ENCODE assay signal across 21 mouse cellular contexts in the genomic region with DNA sequence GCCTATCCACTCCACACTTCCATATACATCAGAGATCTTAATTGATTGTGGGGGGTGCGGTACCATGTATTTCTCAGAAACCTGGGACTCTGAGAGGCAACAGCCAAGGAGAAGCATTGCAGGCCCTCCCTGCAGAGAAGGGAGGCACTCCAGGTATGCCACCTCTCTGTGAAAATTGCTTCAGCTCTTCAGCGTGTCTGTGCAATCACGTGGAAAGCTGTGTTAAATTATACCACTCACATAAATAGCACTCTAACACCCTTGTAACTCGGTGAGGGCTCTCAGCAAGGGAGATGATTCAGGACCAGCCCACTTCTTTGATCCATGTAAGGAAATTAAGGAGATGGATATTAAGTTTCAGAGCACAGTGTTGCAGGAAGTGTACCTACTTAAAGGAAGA.
DNase-seq lines count a peak whose midpoint lies in the region; ATAC-seq and TF ChIP-seq lines count a peak whose summit lies in the region.
"Had no signal": no experiment of that assay in that cellular context is flagged by ENCODE, and none has a peak within 500 bp of the region (broad histone marks: within the 10 kb centered on the region; RNA-seq: fewer than 3 reads in every experiment).

No protein-coding gene starts in this region.

- no peak for DNase-seq in forebrain, postnatal 0 days
- peak; percentile 2 for DNase-seq in left cerebral cortex, adult 11 months (ENCODE audit: low spot score)
- DNase-seq in left cerebral cortex, adult 8-10 months (ENCODE audit: low spot score in 2 of 2), result no peak
- DNase-seq in embryonic facial prominence, embryonic 14.5 days (ENCODE audit: low spot score), result peak; percentile 14
- DNase-seq: cerebellum, adult 9-10 months; gastrocnemius, adult 2 months; heart, postnatal 14 days; kidney, adult 9 months; kidney, postnatal 36 days; liver, embryonic 13.5 days; lung, embryonic 14.5 days; right cerebral cortex, postnatal 4 days had no signal

- ATAC-seq in forebrain, embryonic 16.5 days, result peak; percentile 40; the same call in 1 of the 2 replicates
- no peak for ATAC-seq in forebrain, postnatal 0 days
- 0 out of 2 replicates have a peak, but pooled peaks have one; percentile 51 for ATAC-seq in midbrain, embryonic 16.5 days
- ATAC-seq in midbrain, embryonic 13.5 days, result no peak
- peak; percentile 33; the same call in 1 of the 2 replicates for ATAC-seq in embryonic facial prominence, embryonic 14.5 days (ENCODE audit: low read depth)

- no peak overlapping the region for H3K4me2 ChIP-seq in forebrain, embryonic 16.5 days (ENCODE audit: low read length)
- no peak overlapping the region for H3K4me2 ChIP-seq in forebrain, postnatal 0 days (ENCODE audit: low read depth)
- no peak overlapping the region for H3K4me2 ChIP-seq in midbrain, embryonic 16.5 days (ENCODE audit: low read length)
- H3K4me2 ChIP-seq in midbrain, embryonic 13.5 days (replicated peaks), result no peak overlapping the region
- no peak overlapping the region for H3K4me2 ChIP-seq in embryonic facial prominence, embryonic 14.5 days (ENCODE audit: low read depth, low read length)
- H3K4me2 ChIP-seq: heart, embryonic 12.5 days; hindbrain, embryonic 12.5 days; liver, embryonic 13.5 days; lung, embryonic 14.5 days; midbrain, embryonic 11.5 days; neural tube, embryonic 13.5 days had no signal

- 42% methylated on average over 4 of the region's 4 CpGs for WGBS in forebrain, embryonic 16.5 days
- WGBS in forebrain, postnatal 0 days, result 53% methylated on average over 4 of the region's 4 CpGs
- 47% methylated on average over 4 of the region's 4 CpGs for WGBS in midbrain, embryonic 16.5 days
- 64% methylated on average over 4 of the region's 4 CpGs for WGBS in midbrain, embryonic 13.5 days
- 32% methylated on average over 4 of the region's 4 CpGs for WGBS in embryonic facial prominence, embryonic 14.5 days

- H3K36me3 ChIP-seq in forebrain, embryonic 16.5 days (ENCODE audit: control insufficient read depth, insufficient read depth), result no peaks in the 10 kb centered on the region
- H3K36me3 ChIP-seq in forebrain, postnatal 0 days (ENCODE audit: insufficient read depth), result no peaks in the 10 kb centered on the region
- H3K36me3 ChIP-seq in midbrain, embryonic 16.5 days (ENCODE audit: control insufficient read depth, insufficient read depth, low read length), result no peaks in the 10 kb centered on the region
- no peaks in the 10 kb centered on the region for H3K36me3 ChIP-seq in midbrain, embryonic 13.5 days
- H3K36me3 ChIP-seq in embryonic facial prominence, embryonic 14.5 days (ENCODE audit: control insufficient read depth, insufficient read depth, low read length), result no peaks in the 10 kb centered on the region
- H3K36me3 ChIP-seq: heart, embryonic 12.5 days; hindbrain, embryonic 12.5 days; liver, embryonic 13.5 days; neural tube, embryonic 13.5 days had no signal

- no peaks in the 10 kb centered on the region for H3K9me3 ChIP-seq in forebrain, embryonic 16.5 days (ENCODE audit: control insufficient read depth, low read length)
- no peaks in the 10 kb centered on the region for H3K9me3 ChIP-seq in forebrain, postnatal 0 days (ENCODE audit: low read length)
- H3K9me3 ChIP-seq in midbrain, embryonic 16.5 days (replicated peaks; ENCODE audit: control insufficient read depth, low read length, poor library complexity, severe bottlenecking), result no peaks in the 10 kb centered on the region
- no peaks in the 10 kb centered on the region for H3K9me3 ChIP-seq in midbrain, embryonic 13.5 days
- H3K9me3 ChIP-seq in embryonic facial prominence, embryonic 14.5 days (ENCODE audit: control insufficient read depth, low read length), result no peaks in the 10 kb centered on the region
- H3K9me3 ChIP-seq: heart, embryonic 12.5 days; hindbrain, embryonic 12.5 days; liver, embryonic 13.5 days; neural tube, embryonic 13.5 days had no signal

- H3K4me3 ChIP-seq in forebrain, embryonic 16.5 days (replicated peaks; ENCODE audit: low read length), result no peak overlapping the region
- no peak overlapping the region for H3K4me3 ChIP-seq in forebrain, postnatal 0 days (ENCODE audit: low read depth, low read length)
- H3K4me3 ChIP-seq in midbrain, embryonic 16.5 days (ENCODE audit: low read depth, low read length), result no peak overlapping the region
- H3K4me3 ChIP-seq in midbrain, embryonic 13.5 days (replicated peaks), result no peak overlapping the region
- no peak overlapping the region for H3K4me3 ChIP-seq in embryonic facial prominence, embryonic 14.5 days (ENCODE audit: low read depth, low read length)
- H3K4me3 ChIP-seq: gastrocnemius, adult 2 months; heart, embryonic 12.5 days; hindbrain, embryonic 12.5 days; liver, embryonic 13.5 days; neural tube, embryonic 13.5 days had no signal

- no peak for TF ChIP-seq CTCF in forebrain, postnatal 0 days (IDR thresholded peaks at IDR 0.05; ENCODE audit: low read depth)

- no peaks in the 10 kb centered on the region for H3K27me3 ChIP-seq in forebrain, embryonic 16.5 days (replicated peaks; ENCODE audit: control insufficient read depth, insufficient read depth, low read length)
- no peaks in the 10 kb centered on the region for H3K27me3 ChIP-seq in forebrain, postnatal 0 days (ENCODE audit: insufficient read depth, low read length)
- no peaks in the 10 kb centered on the region for H3K27me3 ChIP-seq in midbrain, embryonic 16.5 days (ENCODE audit: control insufficient read depth, insufficient read depth, low read depth, low read length)
- H3K27me3 ChIP-seq in midbrain, embryonic 13.5 days, result no peaks in the 10 kb centered on the region
- H3K27me3 ChIP-seq in embryonic facial prominence, embryonic 14.5 days (replicated peaks; ENCODE audit: control insufficient read depth, insufficient read depth, low read length), result no peaks in the 10 kb centered on the region
- H3K27me3 ChIP-seq: CH12.LX; hindbrain, embryonic 12.5 days; liver, embryonic 13.5 days; neural tube, embryonic 13.5 days had no signal

- H3K4me1 ChIP-seq in forebrain, embryonic 16.5 days (replicated peaks; ENCODE audit: control insufficient read depth, insufficient read depth, low read length), result no peaks in the 10 kb centered on the region
- no peaks in the 10 kb centered on the region for H3K4me1 ChIP-seq in forebrain, postnatal 0 days (ENCODE audit: insufficient read depth)
- H3K4me1 ChIP-seq in midbrain, embryonic 16.5 days (ENCODE audit: control insufficient read depth, insufficient read depth, low read length), result no peaks in the 10 kb centered on the region
- H3K4me1 ChIP-seq in midbrain, embryonic 13.5 days (replicated peaks), result no peaks in the 10 kb centered on the region
- peaks cover 4% of the 10 kb centered on the region; the same call in 1 of the 2 replicates for H3K4me1 ChIP-seq in embryonic facial prominence, embryonic 14.5 days (ENCODE audit: control insufficient read depth, insufficient read depth, low read length)
- H3K4me1 ChIP-seq: heart, embryonic 12.5 days; hindbrain, embryonic 12.5 days; liver, embryonic 13.5 days; neural tube, embryonic 13.5 days had no signal

- H3K27ac ChIP-seq in forebrain, embryonic 16.5 days (ENCODE audit: low read length), result no peak overlapping the region
- H3K27ac ChIP-seq in forebrain, postnatal 0 days (ENCODE audit: low read depth, low read length), result no peak overlapping the region
- H3K27ac ChIP-seq in midbrain, embryonic 16.5 days (ENCODE audit: low read length), result no peak overlapping the region
- no peak overlapping the region for H3K27ac ChIP-seq in midbrain, embryonic 13.5 days
- H3K27ac ChIP-seq in embryonic facial prominence, embryonic 14.5 days (replicated peaks; ENCODE audit: low read depth, low read length), result no peak overlapping the region
- H3K27ac ChIP-seq: gastrocnemius, adult 2 months; hindbrain, embryonic 12.5 days; liver, embryonic 13.5 days; macrophage; neural tube, embryonic 13.5 days had no signal

- H3K9ac ChIP-seq in forebrain, embryonic 16.5 days (replicated peaks; ENCODE audit: low read depth, low read length), result no peak overlapping the region
- no peak overlapping the region for H3K9ac ChIP-seq in forebrain, postnatal 0 days
- H3K9ac ChIP-seq in midbrain, embryonic 16.5 days (ENCODE audit: low read depth, low read length), result no peak overlapping the region
- no peak overlapping the region for H3K9ac ChIP-seq in midbrain, embryonic 13.5 days (replicated peaks)
- no peak overlapping the region for H3K9ac ChIP-seq in embryonic facial prominence, embryonic 14.5 days (ENCODE audit: low read depth, low read length)
- H3K9ac ChIP-seq: heart, embryonic 12.5 days; hindbrain, embryonic 12.5 days; liver, embryonic 13.5 days; lung, embryonic 14.5 days; neural tube, embryonic 13.5 days had no signal

Comparison
In these comparisons a context has a peak if more than half of its experiments do, and no peak if none do; other contexts are left out.
1. ATAC-seq: peak in forebrain, embryonic 16.5 days (single experiment), midbrain, embryonic 16.5 days (single experiment) and embryonic facial prominence, embryonic 14.5 days (single experiment); none in forebrain, postnatal 0 days (single experiment) and midbrain, embryonic 13.5 days (single experiment).
2. DNase-seq: peak in left cerebral cortex, adult 11 months (single experiment) and embryonic facial prominence, embryonic 14.5 days (single experiment); none in forebrain, postnatal 0 days (single experiment) and left cerebral cortex, adult 8-10 months (0 of 2).